Mouse (Mus musculus): ENCODE data around the gene Kbtbd2. TPM values are rescaled to one million over a fixed set of nuclear protein-coding genes. Genes with fewer than 3 reads are reported as not detected.

Kbtbd2 gene
- polyA plus RNA-seq, 1 experiment: 9.2 TPM

GRCm38 (mm10) chr6:56832830-56833229 is 35.2 kb upstream of the Kbtbd2 start:
- no peaks in the 10 kb centered on the region; the same call in 1 of the 2 replicates for H3K36me3 ChIP-seq (ENCODE audit: control insufficient read depth, insufficient read depth, low read length)
- H3K27me3 ChIP-seq (replicated peaks; ENCODE audit: control insufficient read depth, insufficient read depth, low read length): no peaks in the 10 kb centered on the region
- peak overlapping the region; percentile 71; the same call in 1 of the 2 replicates for H3K4me3 ChIP-seq (ENCODE audit: insufficient read depth, low read depth, low read length)
- H3K27ac ChIP-seq (ENCODE audit: insufficient read depth, low read depth, low read length): no peak overlapping the region
- TF ChIP-seq POLR2A (IDR thresholded peaks at IDR 0.05; ENCODE audit: low read depth, low read length): no peak
- no peak for DNase-seq
- H3K4me1 ChIP-seq (ENCODE audit: control insufficient read depth, insufficient read depth, low read length): peaks cover 3% of the 10 kb centered on the region; the same call in 1 of the 2 replicates

GRCm38 (mm10) chr6:56832407-56832796 is 34.8 kb upstream of the Kbtbd2 start:
- 2% methylated on average over 15 of the region's 15 CpGs for WGBS
- Histone ChIP-seq H3K4me3 (ENCODE audit: insufficient read depth, low read depth, low read length) (peak overlapping the region; percentile 71), H3K27me3 (replicated peaks; ENCODE audit: control insufficient read depth, insufficient read depth, low read length) (no peaks in the 10 kb centered on the region), H3K36me3 (ENCODE audit: control insufficient read depth, insufficient read depth, low read length) (no peaks in the 10 kb centered on the region; the same call in 1 of the 2 replicates), H3K27ac (ENCODE audit: insufficient read depth, low read depth, low read length) (peak overlapping the region; percentile 32; the same call in 1 of the 2 replicates), H3K4me1 (ENCODE audit: control insufficient read depth, insufficient read depth, low read length) (peaks cover 3% of the 10 kb centered on the region; the same call in 1 of the 2 replicates)
- DNase-seq: no peak
- TF ChIP-seq POLR2A (IDR thresholded peaks at IDR 0.05; ENCODE audit: low read depth, low read length): no peak
- TF ChIP-seq CTCF (conservative IDR thresholded peaks at IDR 0.05; ENCODE audit: insufficient read depth, insufficient read length, low read depth, low read length): no peak

DNA sequence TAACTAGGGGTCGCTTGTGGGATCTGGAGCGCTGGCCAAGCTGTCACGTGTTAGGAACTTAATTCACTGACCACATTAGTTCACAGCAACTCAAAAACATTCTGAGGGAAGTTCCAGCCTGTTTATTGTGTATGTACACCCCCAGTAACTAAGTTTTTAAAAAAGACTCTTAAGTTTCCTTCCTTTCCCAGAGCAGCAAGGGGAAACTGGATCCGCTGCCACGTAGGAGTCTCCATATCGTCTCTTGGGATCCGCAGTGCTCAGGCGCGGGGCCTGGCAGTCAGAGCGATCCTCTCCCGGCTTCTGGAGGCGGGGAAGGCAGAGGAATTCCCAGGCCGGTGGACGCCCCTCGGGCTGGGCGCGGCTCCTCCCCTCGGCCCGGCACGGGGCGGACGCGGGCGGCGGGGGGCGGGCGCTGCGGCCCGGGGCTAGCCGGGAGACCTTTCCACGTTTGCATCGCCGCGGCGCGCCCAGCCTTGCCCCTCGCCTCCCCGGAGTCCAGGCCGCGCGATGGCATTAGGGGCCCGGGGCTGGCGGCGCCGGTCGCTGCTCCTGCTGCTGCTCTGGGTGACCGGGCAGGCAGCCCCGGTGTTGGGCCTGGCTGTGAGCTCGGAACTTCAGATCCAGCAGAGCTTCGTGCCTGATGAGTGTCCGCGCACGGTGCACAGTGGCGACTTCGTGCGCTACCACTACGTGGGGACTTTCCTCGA is 34.2 kb upstream of the Kbtbd2 start, which contains the start of gene Fkbp9:
Gene Fkbp9 (plus strand): TSS at position 363 of the 710 bp plus-strand sequence.
- Histone ChIP-seq H3K27ac (ENCODE audit: insufficient read depth, low read depth, low read length) (peak within 1 kb of the TSS; percentile 37), H3K36me3 (ENCODE audit: control insufficient read depth, insufficient read depth, low read length) (no peaks in the 10 kb centered on the region; the same call in 1 of the 2 replicates), H3K27me3 (replicated peaks; ENCODE audit: control insufficient read depth, insufficient read depth, low read length) (no peaks in the 10 kb centered on the region), H3K4me3 (ENCODE audit: insufficient read depth, low read depth, low read length) (peak within 1 kb of the TSS; percentile 71), H3K4me1 (ENCODE audit: control insufficient read depth, insufficient read depth, low read length) (peaks cover 3% of the 10 kb centered on the region; the same call in 1 of the 2 replicates)
- TF ChIP-seq POLR2A (IDR thresholded peaks at IDR 0.05; ENCODE audit: low read depth, low read length) (no peak), CTCF (conservative IDR thresholded peaks at IDR 0.05; ENCODE audit: insufficient read depth, insufficient read length, low read depth, low read length) (no peak)
- WGBS: under 1% methylated on average over 57 of the region's 58 CpGs
- DNase-seq: peak; percentile 92

DNA sequence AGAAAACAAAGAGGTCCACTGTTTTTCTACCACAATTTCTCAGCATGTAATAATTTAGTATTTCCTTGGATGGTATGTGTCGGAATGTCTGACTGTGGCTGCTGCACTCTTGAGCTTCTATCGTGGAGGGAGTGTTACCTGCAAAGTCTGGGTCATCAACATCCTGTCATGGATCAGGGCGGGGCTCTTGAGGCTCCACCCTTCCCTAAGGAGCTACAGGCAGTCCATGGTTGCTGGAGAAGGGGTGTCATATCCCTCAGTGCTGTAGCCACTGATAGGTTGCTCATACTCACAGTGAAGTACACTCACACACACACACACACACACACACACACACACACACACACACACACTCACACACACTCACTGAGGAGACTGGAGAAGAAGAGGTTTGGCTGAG is 28.0 kb upstream of the Kbtbd2 start:
- H3K4me1 ChIP-seq (ENCODE audit: control insufficient read depth, insufficient read depth, low read length): no peaks in the 10 kb centered on the region
- DNase-seq: no peak
- no peak for TF ChIP-seq POLR2A (IDR thresholded peaks at IDR 0.05; ENCODE audit: low read depth, low read length)
- no peak for TF ChIP-seq CTCF (conservative IDR thresholded peaks at IDR 0.05; ENCODE audit: insufficient read depth, insufficient read length, low read depth, low read length)
- no peaks in the 10 kb centered on the region for H3K36me3 ChIP-seq (ENCODE audit: control insufficient read depth, insufficient read depth, low read length)
- no peak overlapping the region for H3K27ac ChIP-seq (ENCODE audit: insufficient read depth, low read depth, low read length)
- no peaks in the 10 kb centered on the region for H3K27me3 ChIP-seq (replicated peaks; ENCODE audit: control insufficient read depth, insufficient read depth, low read length)
- no peak overlapping the region for H3K4me3 ChIP-seq (ENCODE audit: insufficient read depth, low read depth, low read length)
- WGBS: 63% methylated on average over 3 of the region's 3 CpGs

- DNase-seq: no peak
- no peak overlapping the region for H3K27ac ChIP-seq (ENCODE audit: insufficient read depth, low read depth, low read length)
- H3K4me3 ChIP-seq (ENCODE audit: insufficient read depth, low read depth, low read length): no peak overlapping the region
- no peaks in the 10 kb centered on the region for H3K36me3 ChIP-seq (ENCODE audit: control insufficient read depth, insufficient read depth, low read length)
- TF ChIP-seq CTCF (conservative IDR thresholded peaks at IDR 0.05; ENCODE audit: insufficient read depth, insufficient read length, low read depth, low read length) (no peak), POLR2A (IDR thresholded peaks at IDR 0.05; ENCODE audit: low read depth, low read length) (no peak)
- no peaks in the 10 kb centered on the region for H3K4me1 ChIP-seq (ENCODE audit: control insufficient read depth, insufficient read depth, low read length)
- H3K27me3 ChIP-seq (replicated peaks; ENCODE audit: control insufficient read depth, insufficient read depth, low read length): no peaks in the 10 kb centered on the region
- WGBS: 90% methylated on average over 2 of the region's 2 CpGs
Measured at GRCm38 (mm10) chr6:56819124-56819487, 21.5 kb upstream of the Kbtbd2 start.

- no peak for DNase-seq
- no peaks in the 10 kb centered on the region for H3K4me1 ChIP-seq (ENCODE audit: control insufficient read depth, insufficient read depth, low read length)
- TF ChIP-seq CTCF (conservative IDR thresholded peaks at IDR 0.05; ENCODE audit: insufficient read depth, insufficient read length, low read depth, low read length): no peak
- no peak for TF ChIP-seq POLR2A (IDR thresholded peaks at IDR 0.05; ENCODE audit: low read depth, low read length)
- no peak overlapping the region for H3K4me3 ChIP-seq (ENCODE audit: insufficient read depth, low read depth, low read length)
- WGBS: 82% methylated on average over 5 of the region's 5 CpGs
- no peaks in the 10 kb centered on the region for H3K27me3 ChIP-seq (replicated peaks; ENCODE audit: control insufficient read depth, insufficient read depth, low read length)
- no peaks in the 10 kb centered on the region for H3K36me3 ChIP-seq (ENCODE audit: control insufficient read depth, insufficient read depth, low read length)
- no peak overlapping the region for H3K27ac ChIP-seq (ENCODE audit: insufficient read depth, low read depth, low read length)
Measured at GRCm38 (mm10) chr6:56818436-56819123, 21.0 kb upstream of the Kbtbd2 start.

GRCm38 (mm10) chr6:56813332-56813731 is 15.7 kb upstream of the Kbtbd2 start:
- no peaks in the 10 kb centered on the region for H3K4me1 ChIP-seq (ENCODE audit: control insufficient read depth, insufficient read depth, low read length)
- TF ChIP-seq POLR2A (IDR thresholded peaks at IDR 0.05; ENCODE audit: low read depth, low read length) (no peak), CTCF (conservative IDR thresholded peaks at IDR 0.05; ENCODE audit: insufficient read depth, insufficient read length, low read depth, low read length) (no peak)
- no peaks in the 10 kb centered on the region for H3K36me3 ChIP-seq (ENCODE audit: control insufficient read depth, insufficient read depth, low read length)
- H3K4me3 ChIP-seq (ENCODE audit: insufficient read depth, low read depth, low read length): no peak overlapping the region
- no peaks in the 10 kb centered on the region for H3K27me3 ChIP-seq (replicated peaks; ENCODE audit: control insufficient read depth, insufficient read depth, low read length)
- H3K27ac ChIP-seq (ENCODE audit: insufficient read depth, low read depth, low read length): no peak overlapping the region
- 60% methylated on average over 2 of the region's 2 CpGs for WGBS
- no peak for DNase-seq

Data from kidney, adult 2 months (tissue).